In genomic region chr14:87019687-87020086, GRCm38 (mm10) we compare ENCODE assay signal across 12 mouse cellular contexts.
A peak's percentile ranks its signal among the peaks of the same experiment; 100 is the strongest.
DNase-seq lines count a peak whose midpoint lies in the region; ATAC-seq lines count a peak whose summit lies in the region.
"Had no signal": no experiment of that assay in that cellular context is flagged by ENCODE, and none has a peak within 500 bp of the region (broad histone marks: within the 10 kb centered on the region; RNA-seq: fewer than 3 reads in every experiment).

No protein-coding gene starts in this region.

- intact Hi-C loops in left cerebral cortex, postnatal 4 days (cut with DNase I), result no loop called here
- intact Hi-C loops in left cerebral cortex, postnatal 14 days (cut with DNase I), result no loop called here

- DNase-seq in cerebellum, adult 11 months, result peak; percentile 1
- peak; percentile 80 for DNase-seq in left cerebral cortex, postnatal 4 days
- DNase-seq in left cerebral cortex, postnatal 14 days (ENCODE audit: low spot score in 2 of 2), result no peak
- peak; percentile 3 for DNase-seq in cerebellum, adult 9-10 months
- peak; percentile 45 for DNase-seq in lung, postnatal 10 days
- DNase-seq in liver, result no peak
- no peak for DNase-seq in thymus, postnatal 36 days
- DNase-seq: B cell, adult 2 months; gastrocnemius, postnatal 36 days; thymus, adult 18-20 months had no signal

- no peak for ATAC-seq in cerebellum, adult (ENCODE audit: insufficient number of reproducible peaks, low FRiP score, low TSS enrichment)
- ATAC-seq: intestine, embryonic 15.5 days had no signal

Comparison
In these comparisons a context has a peak if more than half of its experiments do, and no peak if none do; other contexts are left out.
1. DNase-seq: peak in cerebellum, adult 11 months (single experiment), left cerebral cortex, postnatal 4 days (single experiment), cerebellum, adult 9-10 months (single experiment) and lung, postnatal 10 days (single experiment); none in left cerebral cortex, postnatal 14 days (0 of 2), liver (single experiment) and thymus, postnatal 36 days (0 of 2).